Mouse (Mus musculus) embryonic fibroblast, embryonic 13.5 days (primary cell): ENCODE results near the gene Ttc14.

Experiments
- CTCF ChIP-seq: IDR thresholded peaks from 2 replicates; pipeline ENCODE4 v1.5.1; 2011; ENCODE audit warnings: mild to moderate bottlenecking, control low read depth, low read length, moderate library complexity, borderline replicate concordance; ENCODE audit not compliant: insufficient read depth
- POLR2A ChIP-seq: IDR thresholded peaks from 2 replicates; pipeline ENCODE4 v1.6.1; 2011; ENCODE audit warnings: low read depth, mild to moderate bottlenecking, control low read depth, low read length, moderate library complexity

DNA sequence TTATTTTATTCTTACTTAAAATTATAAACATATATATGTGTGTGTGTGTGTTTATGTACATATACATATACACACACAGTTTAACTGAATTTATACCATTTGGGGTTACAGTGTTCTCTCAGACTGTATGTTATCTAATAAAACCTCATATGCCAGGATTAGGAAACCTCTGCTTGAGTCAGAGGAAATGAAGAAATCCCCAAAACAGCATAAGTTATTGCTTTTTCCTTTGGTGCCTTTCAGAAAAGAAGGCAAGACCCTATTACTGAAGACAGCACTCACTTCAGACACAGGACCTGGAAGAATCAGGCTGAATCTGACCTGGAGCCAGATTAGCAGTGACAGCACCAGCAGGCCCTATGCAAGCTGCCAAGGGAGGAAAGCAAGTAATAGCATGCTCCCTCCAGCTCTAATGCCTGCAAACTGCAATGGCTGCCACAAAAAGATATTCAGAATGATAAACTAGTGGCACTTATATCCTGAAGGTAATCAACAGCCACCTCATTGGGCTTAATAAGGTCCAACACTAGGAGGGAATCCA, 64.4 kb downstream of the Ttc14 start:
- no peak for TF ChIP-seq CTCF
- no peak for TF ChIP-seq POLR2A
